Mouse (Mus musculus) left cerebral cortex, postnatal 14 days (tissue): Measurements from ENCODE around the gene Taf11. TPM values are rescaled to one million over a fixed set of nuclear protein-coding genes. Genes with fewer than 3 reads are reported as not detected.
A peak's percentile ranks its signal among the peaks of the same experiment; 100 is the strongest.

Source experiments
- DNase-seq, 2 experiments: peaks; one replicate each; pipeline ENCODE4 v3.0.0; 2021 to 2022; ENCODE audit warnings: low spot score in 2 of 2, mixed read lengths in 1 of 2
- intact Hi-C: fragments of 180-260 bp; cut with DNase I; formaldehyde crosslinking; loops from one replicate; pipeline ENCODE4 v1.15.1; 2025
- total RNA-seq, 2 experiments: library from RNA; stranded (reverse); gene quantifications; 2 replicates each; pipeline ENCODE4 v1.2.3; 2021

Gene Taf11
- total RNA-seq, 2 experiments from 2014 or later, result 37.9 to 46.5 TPM

- intact Hi-C loops, result no loop called here
- no peak for DNase-seq
Observed at GRCm38 (mm10) chr17:27925504-27925903, 15.9 kb upstream of the Taf11 start.

- DNase-seq, result no peak
- intact Hi-C loops, result no loop called here
Observed at GRCm38 (mm10) chr17:27925054-27925453, 15.4 kb upstream of the Taf11 start.

DNA sequence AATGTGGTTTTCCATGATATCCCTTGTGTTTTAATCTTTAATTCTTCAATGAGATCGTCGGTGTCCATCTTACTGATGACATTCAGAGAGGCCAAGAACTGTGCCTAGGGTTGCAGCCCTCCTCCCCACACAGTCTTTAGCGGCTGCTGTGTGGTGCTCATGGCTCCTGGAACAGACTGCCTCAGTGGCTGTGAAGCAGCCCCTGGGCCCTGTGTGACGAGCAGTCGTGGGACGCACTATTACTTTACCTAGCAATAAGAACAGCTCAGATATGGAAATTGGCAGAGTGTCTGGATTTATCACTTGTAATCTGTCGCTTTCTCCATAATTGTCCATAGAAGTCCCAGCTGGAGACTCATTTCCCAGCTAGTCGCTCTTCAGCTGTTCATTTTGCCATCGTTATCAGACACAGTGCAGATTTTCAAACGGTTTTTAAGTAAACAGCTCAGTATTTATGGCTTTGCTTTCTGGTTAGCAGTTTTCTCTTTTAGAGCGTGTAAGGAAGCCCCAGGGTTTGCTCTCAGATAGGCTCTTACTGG, 12.6 kb upstream of the Taf11 start:
- intact Hi-C loops, result no loop called here
- no peak for DNase-seq

DNA sequence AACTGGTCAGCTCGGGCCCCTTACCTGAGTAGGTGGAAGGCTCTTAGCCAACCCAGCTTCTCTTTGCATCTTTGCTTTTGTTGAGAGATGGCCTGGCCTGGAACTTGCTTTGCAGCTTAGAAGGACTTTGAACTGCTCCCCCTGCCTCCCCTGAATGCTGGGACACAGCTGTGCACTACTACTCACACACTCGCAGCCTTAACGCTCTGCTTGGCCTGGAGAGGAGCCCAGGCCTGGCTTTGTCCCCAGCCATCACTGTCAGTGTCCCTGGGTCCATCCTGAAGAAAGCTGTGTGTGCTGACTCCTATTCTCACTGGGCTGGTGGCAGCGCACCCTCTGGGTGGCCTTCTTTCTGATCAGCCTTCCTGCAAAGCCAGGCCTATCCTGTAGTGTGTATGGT, 11.0 kb upstream of the Taf11 start:
- intact Hi-C loops, result no loop called here

DNA sequence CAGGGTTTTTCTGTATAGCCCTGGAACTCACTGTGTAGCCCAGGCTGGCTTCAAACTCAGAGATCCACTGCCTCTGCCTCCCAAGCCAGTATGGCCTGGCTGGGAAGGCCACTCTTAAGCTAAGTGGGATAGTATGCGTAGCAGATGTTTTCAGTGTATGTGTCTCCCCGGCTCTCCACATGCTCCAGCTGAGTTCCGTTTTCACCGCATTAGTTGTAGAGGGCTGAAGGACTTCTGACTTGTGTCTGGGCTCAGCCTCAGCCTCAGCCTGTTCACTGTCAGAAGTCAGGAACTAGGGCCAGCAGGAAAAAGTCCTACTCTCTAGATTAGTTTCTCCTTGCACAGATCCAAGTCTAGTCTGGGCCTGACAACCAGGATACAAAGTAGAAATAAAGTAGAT, 6.7 kb upstream of the Taf11 start:
- DNase-seq, result no peak
- intact Hi-C loops, result no loop called here

More for the DNA sequence above, 11.0 kb upstream of the Taf11 start:
- DNase-seq, result no peak

DNA sequence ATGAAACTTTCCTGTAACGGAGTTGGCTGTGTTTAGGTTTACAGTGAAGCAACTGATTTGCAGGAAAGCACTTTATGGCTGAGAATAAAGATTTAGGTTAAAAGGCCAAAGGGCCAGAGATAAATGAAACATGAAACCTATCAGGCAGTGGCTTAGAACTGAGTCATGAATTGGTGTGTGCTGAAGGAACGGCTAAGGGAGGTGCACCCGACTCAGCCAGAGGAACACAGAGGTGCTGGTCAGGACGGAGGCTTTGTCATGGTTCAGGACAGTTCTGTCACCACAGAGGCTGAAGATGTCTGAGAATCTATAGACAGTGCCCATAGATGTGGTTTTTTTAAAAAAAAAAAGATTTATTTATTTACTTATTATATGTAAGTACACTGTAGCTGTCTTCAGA, 5.1 kb upstream of the Taf11 start:
- intact Hi-C loops, result no loop called here
- DNase-seq, result no peak

GRCm38 (mm10) chr17:27911371-27911770, 1.7 kb upstream of the Taf11 start:
- intact Hi-C loops, result no loop called here
- DNase-seq, result no peak

DNA sequence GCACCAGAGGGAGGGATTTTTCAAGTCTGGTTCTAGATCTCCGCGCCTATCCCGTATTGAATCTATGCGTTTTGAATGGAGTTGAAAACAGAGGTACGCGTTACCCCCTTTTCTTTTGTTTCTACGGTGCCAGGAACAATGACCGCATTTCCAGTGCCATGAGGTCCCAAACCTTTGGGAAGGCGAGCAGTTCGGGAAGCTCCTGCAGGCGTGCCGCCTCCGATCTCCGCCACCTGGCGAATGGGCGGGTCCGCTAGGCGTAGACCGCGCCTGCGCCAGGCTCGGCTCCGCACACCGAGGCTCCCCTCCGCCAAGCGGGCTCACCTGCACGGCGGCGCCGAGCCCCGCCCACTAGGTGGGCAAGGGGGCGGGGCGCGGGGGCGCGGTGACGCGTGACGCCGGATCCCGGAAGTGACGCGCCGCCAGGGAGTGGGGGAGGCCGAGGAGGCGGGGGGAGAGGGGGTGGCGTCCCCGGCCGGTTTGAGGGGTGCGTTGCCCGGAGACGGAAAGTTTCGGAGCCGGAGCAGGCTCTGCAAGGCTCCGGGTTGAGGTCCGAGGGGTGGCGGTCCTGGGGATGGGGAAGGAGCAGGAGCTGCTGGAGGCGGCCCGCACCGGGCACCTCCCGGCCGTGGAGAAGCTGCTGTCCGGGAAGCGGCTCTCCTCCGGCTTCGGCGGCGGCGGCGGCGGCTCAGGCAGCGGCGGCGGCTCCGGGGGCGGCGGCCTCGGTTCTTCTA, 589 bp downstream of the Taf11 start, which contains the start of gene Anks1:
TSS of gene Anks1 (plus strand) at position 419 of the 734 bp plus-strand sequence.
- intact Hi-C loops, result loop anchor here (2.0 to 5.0 kb wide), 3 partner anchors 73 to 170 kb away; no protein-coding TSS in a partner anchor

DNA sequence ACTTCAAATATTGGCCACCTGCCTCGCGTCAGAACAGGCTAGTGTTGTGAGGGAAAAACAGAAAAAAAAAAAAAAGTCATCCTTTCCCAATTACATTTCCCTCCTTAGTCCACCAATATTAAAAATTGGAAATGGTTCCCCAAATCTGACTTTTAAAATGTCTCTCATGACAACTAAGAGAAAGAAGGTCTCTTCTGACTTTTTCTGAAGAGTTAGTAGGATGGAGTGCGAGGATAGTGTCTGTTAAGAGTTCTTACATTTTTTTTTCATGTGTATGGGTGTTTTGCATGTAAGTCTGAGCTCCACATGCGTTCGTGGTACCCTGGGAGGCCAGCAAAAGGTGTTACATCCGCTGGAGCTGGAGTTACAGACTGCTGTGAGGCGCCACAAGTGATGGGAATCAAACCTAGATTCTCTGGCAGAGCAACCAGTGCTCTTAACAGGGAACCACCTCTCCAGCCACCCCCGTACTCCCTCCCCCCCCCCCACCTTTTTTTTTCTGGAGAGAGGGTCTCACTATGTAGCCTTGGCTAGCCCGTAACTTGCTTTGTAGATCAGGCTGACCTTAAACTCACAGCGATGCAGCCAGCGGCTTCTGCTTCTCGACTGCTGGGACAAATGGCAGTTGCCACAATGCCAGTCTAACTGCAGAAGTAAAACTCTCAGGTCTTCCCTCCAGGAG, 1.3 kb downstream of the Taf11 start:
- DNase-seq, result no peak
- intact Hi-C loops, result loop anchor here (2.0 to 5.0 kb wide), 3 partner anchors 74 to 170 kb away; no protein-coding TSS in a partner anchor

More for the DNA sequence above, 589 bp downstream of the Taf11 start, which contains the start of gene Anks1:
- peak; percentile 69 to 83 for DNase-seq

- DNase-seq, result peak; percentile 94 to 98
- intact Hi-C loops, result loop anchor here (2.0 to 5.0 kb wide), 4 partner anchors 67 to 171 kb away; no protein-coding TSS in a partner anchor
Observed at GRCm38 (mm10) chr17:27907512-27908205, 2.0 kb downstream of the Taf11 start.

GRCm38 (mm10) chr17:27886499-27887210, 23.0 kb downstream of the Taf11 start:
- DNase-seq, result no peak
- intact Hi-C loops, result no loop called here

- no peak for DNase-seq
- intact Hi-C loops, result no loop called here
Observed at GRCm38 (mm10) chr17:27883994-27884393, 25.6 kb downstream of the Taf11 start.

GRCm38 (mm10) chr17:27883129-27883528, 26.5 kb downstream of the Taf11 start:
- no peak for DNase-seq
- intact Hi-C loops, result no loop called here

GRCm38 (mm10) chr17:27881518-27881917, 28.1 kb downstream of the Taf11 start:
- DNase-seq, result no peak
- intact Hi-C loops, result no loop called here

DNA sequence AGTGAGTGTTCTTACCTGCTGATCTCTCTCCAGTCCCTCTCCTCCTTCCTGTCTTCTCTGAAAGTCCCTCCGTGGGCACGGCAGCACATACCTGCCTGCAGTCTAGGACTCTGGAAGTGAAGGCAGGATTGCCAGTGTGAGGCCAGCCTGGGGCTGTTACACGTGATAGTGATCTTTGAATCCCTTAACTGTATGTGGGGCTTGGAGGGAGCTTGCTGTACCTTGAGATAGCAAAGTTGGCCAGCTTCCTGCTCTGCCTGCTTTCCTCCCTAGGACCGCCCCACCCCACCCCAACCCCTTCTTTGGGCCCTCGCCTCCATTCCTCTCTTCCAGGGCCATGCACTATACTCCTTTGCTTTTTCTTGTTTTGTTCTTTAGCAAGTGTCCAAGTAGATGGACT, 35.1 kb downstream of the Taf11 start:
- DNase-seq, result no peak
- intact Hi-C loops, result no loop called here

DNA sequence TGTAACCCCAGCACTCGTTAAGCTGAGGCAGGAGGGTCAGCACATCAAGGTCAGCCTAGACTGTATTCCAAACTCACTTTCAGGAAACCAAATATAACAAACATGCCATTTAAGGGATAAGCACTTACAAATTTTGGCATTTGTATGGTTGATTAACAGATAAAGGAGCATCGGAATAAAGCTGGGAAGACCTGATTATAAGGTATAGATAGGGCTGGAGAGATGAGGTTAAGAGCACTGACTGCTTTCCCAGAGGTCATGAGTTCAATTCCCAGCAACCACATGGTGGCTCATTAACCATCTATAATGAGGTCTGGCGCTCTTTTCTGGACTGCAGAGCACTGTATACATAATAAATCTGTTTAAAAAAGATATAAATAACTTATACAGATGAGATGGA, 36.1 kb downstream of the Taf11 start:
- intact Hi-C loops, result no loop called here
- no peak for DNase-seq

- intact Hi-C loops, result no loop called here
- DNase-seq, result peak; percentile 31 to 55
Observed at GRCm38 (mm10) chr17:27871851-27872250, 37.8 kb downstream of the Taf11 start.

DNA sequence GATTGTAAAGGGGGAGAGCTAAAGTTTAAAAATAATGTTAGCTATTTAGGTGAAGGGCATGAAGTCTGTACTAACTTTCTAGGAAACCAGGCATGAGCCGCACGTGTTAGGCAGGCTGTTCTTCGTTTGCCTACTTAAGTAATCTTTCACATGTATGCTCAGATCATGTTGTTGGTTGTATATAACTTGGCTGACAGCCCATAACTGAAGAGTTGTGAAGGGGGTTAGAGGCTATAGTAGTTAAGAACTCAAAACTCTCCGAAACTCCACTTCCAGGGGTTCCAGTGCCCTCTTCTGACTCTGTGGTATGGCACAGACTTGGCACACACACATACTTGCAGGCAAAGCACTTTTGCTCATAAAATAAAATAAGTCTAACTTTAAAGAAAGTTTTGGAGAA, 42.9 kb downstream of the Taf11 start:
- DNase-seq, result no peak
- intact Hi-C loops, result no loop called here

DNA sequence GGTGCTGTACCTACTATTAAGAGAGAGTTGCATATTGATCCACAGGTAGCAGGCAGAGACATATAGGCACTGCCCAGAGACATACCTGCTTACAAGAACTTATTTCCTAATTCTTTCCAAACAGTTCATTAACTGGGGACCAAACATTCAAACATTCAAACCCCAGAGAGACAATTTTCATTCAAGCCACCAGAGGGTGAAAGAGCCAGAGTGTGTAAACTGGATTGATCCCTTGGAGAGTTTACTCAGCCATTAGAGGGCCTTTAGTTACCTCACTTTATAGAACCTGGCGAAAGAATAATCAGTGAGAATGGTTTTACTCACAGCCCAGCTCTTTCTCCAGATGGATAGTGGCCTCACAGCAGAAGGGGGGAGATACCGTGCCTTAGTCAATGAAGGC, 44.2 kb downstream of the Taf11 start:
- DNase-seq, result no peak
- intact Hi-C loops, result no loop called here
